Mouse (Mus musculus) lung, adult 10 weeks (tissue): ENCODE results near the gene Gdpd3. TPM values are rescaled to one million over a fixed set of nuclear protein-coding genes. Genes with fewer than 3 reads are reported as not detected.

ENCODE experiments used
- polyA plus RNA-seq: library from polyadenylated mRNA; stranded (reverse); fragments of 350-450 nt; fragmentation: Illumina TruSeq; extraction: RNeasy Lipid Tissue Mini Kit (QIAGEN cat#74804); gene quantifications from one replicate; pipeline ENCODE4 v1.2.3, GENCODE M21; 2014; ENCODE audit warnings: low read depth, low replicate concordance; ENCODE audit not compliant: insufficient read depth

The Gdpd3 gene
- polyA plus RNA-seq, result 7.1 TPM

DNA sequence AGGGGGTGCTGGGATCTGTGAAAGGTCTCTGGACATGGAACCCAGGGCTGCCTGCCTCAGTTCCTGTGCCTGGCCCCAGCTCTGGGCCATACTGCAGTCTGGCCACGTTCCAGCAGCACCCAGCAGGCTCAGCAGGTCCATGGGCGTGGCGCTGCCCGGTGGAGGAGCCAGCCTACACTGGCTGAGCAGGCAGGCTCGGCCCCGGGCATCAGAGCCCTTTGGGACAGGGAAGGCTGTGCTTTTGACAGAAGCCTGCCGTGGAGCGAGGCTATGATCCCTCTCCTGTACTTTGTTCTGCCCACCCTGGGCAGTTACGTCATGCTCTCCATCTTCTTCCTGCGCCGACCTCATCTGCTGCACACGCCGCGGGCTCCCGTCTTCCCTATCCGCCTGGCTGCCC, at the start of gene Gdpd3:
Gdpd3 (plus strand) TSS at position 134 of the 400 bp plus-strand sequence.

DNA sequence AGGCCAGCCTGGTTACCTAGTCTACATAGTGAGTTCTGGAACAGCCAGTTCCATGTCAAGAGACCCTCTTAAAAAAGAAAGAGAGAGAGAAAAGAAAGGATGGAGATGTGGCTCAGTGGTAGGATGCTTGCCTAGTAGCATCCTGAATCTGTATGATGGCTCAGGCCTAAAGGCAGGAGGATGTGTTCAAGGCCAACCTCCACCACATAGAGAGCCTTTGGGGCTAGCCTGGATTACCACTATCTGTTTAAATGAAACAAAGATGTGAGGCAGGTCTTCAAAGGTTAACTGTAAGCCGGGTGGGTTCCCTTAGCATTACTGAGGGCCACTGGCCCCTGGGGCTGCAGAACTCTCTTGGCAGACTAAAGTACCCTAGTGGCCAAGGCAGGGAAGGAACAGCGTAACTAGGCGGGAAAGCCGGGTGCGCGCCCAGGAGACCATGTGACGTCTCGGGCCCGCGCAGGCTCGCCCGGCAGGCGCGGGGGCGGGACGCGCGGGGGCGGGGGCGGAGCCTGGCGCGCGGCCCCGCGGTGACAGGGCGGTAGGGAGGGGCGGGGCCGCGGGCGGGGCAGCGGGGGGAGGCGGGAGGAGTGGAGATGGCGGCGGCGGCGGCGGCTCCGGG, 7.0 kb upstream of the Gdpd3 start, which contains the start of gene Mapk3:
Mapk3 (plus strand) TSS at position 552 of the 622 bp plus-strand sequence.

DNA sequence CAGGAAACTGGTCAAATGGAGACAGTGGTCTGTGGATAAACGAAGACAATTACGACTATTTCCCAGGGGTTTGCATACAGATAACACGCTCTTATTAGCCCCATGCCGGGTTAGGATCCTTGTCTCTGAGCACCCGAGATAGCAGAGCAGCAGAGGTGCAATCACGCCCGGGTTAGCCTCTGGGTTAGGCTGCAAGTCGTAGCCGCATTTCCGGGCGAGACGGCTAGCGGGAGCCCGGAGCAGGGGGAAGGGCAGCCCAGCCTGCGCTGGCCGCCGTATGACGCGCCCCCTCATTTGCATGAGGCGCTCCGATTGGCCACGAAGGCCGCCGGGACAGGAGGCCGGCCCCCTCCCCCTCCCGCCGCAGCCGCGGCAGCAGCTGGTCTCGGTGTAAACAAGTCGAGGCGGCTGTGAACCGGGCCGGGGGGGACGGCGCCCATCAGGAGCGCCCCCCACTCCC, 10.5 kb downstream of the Gdpd3 start, which contains the start of gene Ypel3:
Ypel3 (plus strand) TSS at position 358 of the 460 bp plus-strand sequence.

DNA sequence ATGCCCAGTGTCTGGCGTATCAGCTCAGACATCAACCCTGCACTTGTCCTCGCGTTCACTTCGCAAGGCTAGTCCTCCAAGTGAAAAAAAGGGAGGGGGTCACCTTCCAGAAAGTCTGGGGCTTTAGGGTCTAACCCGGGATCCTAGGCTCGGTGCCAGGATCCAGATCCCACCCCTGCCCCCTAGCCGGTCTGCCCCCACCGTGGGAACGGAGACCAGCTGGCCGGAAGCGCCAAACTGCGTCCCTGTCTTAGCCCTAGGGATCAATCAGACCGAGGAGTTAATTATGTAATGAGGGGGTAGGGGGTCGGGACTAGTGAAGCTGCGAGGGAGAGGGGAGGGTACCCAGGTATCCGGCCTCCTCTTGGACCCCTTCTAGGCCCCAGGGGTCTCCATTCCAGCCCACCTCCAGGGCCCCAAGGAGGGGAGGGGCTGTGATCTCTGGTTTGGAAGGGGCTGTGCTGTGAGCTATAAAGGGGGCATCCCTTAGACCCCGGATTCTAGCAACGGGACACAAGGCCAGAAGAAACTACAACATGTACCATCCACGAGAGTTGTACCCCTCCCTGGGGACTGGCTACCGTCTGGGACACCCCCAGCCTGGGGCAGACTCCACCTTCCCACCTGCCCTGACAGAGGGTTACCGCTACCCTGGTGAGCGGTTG, 15.0 kb downstream of the Gdpd3 start, which contains the start of gene Tbx6:
Tbx6 (plus strand) TSS at position 513 of the 665 bp plus-strand sequence.

DNA sequence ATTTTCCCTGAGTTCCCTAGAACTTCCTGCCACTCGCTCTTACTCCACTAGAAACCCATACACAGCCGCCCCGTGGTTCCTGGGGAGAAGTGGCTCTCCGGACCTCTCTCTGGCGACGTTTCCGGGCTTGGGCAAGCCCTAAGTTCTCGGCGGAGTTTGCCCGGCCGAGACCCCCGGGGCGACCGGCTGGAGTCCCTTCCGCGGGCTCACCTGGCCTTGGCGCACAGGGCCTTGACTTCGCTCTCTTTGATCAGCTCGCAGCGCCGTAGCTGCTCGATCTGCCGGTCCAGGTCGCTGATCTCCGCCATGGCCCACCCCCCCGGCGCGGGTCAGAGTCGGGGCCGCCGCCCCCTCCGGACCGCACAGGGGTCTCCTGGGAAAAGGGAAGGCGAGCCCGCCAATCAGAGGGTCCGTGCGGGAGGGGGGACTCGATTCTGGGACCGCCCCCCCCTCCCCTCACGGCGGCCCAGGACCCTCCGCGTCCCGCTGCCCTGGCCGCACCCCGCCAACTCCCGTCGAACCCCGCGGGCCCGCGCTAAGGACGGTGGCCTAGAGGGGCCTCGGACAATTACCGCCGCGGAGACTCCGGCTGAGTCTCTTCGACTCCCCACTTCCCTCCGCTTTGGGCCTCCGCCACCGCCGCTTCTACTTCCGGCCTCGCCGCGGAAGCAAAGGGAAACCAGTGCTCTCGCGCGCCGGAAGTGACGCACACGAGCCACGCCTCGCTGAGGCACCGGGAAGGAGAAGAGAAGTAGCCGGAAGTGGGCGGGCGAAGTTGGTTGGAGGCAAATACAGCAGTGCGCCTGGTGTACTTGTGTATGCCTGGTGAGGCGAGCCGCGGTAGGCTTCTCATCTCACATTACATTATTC, 26.0 kb downstream of the Gdpd3 start, which contains the start of gene Ppp4c:
Ppp4c (minus strand) TSS at position 646 of the 870 bp plus-strand sequence.

DNA sequence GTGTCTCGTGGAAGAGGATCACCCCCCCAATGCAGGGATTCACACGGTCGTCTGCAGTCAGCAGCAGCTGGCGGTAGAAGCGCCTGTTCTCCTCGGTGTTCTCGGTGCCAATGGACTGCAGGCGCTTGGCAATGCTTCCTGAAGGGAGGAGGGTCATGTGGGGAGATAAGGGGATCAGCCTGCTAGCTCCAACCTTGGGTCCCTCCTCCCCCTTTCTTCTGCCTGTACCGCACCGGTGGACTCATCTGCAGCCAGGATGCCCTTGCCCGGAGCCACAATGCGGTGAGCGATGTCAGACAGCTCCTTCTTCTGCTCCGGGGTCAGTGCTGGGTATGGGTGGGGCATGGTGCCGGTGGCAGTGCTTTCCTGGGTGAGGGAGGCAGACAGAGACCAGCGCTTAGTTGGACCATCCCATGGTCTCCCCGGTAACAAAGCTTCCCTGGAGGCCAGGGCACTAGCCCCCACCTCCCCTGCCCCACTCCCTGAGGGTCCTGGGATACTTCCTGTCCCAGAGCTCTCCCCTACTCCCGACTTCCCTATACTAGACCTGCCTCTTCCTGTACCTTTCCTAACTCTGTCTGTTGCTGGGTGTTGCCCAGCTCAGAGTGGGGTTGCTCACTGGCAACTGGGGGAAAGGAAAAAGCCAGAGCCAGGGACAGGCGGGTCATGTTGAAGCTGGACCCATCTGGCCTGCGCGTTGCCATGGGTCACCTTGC, 31.4 kb downstream of the Gdpd3 start, which contains the start of gene Fam57b:
Fam57b (plus strand) TSS at position 258 of the 716 bp plus-strand sequence.

Other genes with a start within 250 kb of the Gdpd3 start
- gene Eif3c, start 199.9 kb upstream of the Gdpd3 start, polyA plus RNA-seq, result 62.9 TPM
- gene Apobr, start 181.4 kb upstream of the Gdpd3 start, polyA plus RNA-seq, result 8.5 TPM
- 29.4 TPM for gene Cln3, start 180.5 kb upstream of the Gdpd3 start, polyA plus RNA-seq
- gene Il27, start 171.4 kb upstream of the Gdpd3 start, polyA plus RNA-seq, result 0.32 TPM
- gene Nupr1, start 135.5 kb upstream of the Gdpd3 start, polyA plus RNA-seq, result 293 TPM
- 42.0 TPM for gene Sgf29, start 117.0 kb upstream of the Gdpd3 start, polyA plus RNA-seq
- gene Sult1a1, start 89.9 kb upstream of the Gdpd3 start, polyA plus RNA-seq, result 90.2 TPM
- 50.0 TPM for gene Bola2, start 70.9 kb upstream of the Gdpd3 start, polyA plus RNA-seq
- gene Slx1b, start 70.5 kb upstream of the Gdpd3 start, polyA plus RNA-seq, result 7.2 TPM
- 175 TPM for gene Coro1a, start 58.5 kb upstream of the Gdpd3 start, polyA plus RNA-seq
- gene Mapk3, start 6.7 kb upstream of the Gdpd3 start, polyA plus RNA-seq, result 260 TPM
- gene Ypel3, start 10.6 kb downstream of the Gdpd3 start, polyA plus RNA-seq, result 159 TPM
- gene Tbx6, start 15.1 kb downstream of the Gdpd3 start, polyA plus RNA-seq, result 1.3 TPM
- 98.9 TPM for gene Ppp4c, start 26.2 kb downstream of the Gdpd3 start, polyA plus RNA-seq
- gene Fam57b, start 31.3 kb downstream of the Gdpd3 start, polyA plus RNA-seq, result 1.8 TPM
- gene 4930451I11Rik, start 65.3 kb downstream of the Gdpd3 start, polyA plus RNA-seq, result not detected
- 0.11 TPM for gene Doc2a, start 81.1 kb downstream of the Gdpd3 start, polyA plus RNA-seq
- gene Hirip3, start 95.6 kb downstream of the Gdpd3 start, polyA plus RNA-seq, result 7.5 TPM
- gene Ino80e, start 96.0 kb downstream of the Gdpd3 start, polyA plus RNA-seq, result 48.2 TPM
- 60.3 TPM for gene Taok2, start 118.4 kb downstream of the Gdpd3 start, polyA plus RNA-seq
- 57.2 TPM for gene Tmem219, start 156.6 kb downstream of the Gdpd3 start, polyA plus RNA-seq
- gene Kctd13, start 162.5 kb downstream of the Gdpd3 start, polyA plus RNA-seq, result 6.6 TPM
- gene Asphd1, start 183.2 kb downstream of the Gdpd3 start, polyA plus RNA-seq, result not detected
- 0.34 TPM for gene Sez6l2, start 184.2 kb downstream of the Gdpd3 start, polyA plus RNA-seq
- gene Cdipt, start 209.6 kb downstream of the Gdpd3 start, polyA plus RNA-seq, result 102 TPM
- 4.1 TPM for gene Cdiptos, start 209.8 kb downstream of the Gdpd3 start, polyA plus RNA-seq
- 46.3 TPM for gene Mvp, start 248.3 kb downstream of the Gdpd3 start, polyA plus RNA-seq